Mouse (Mus musculus) mouse embryonic stem cell (cell line): ENCODE measurements around the gene Ube2o.

Source experiments
- in situ Hi-C, 2 experiments: fragments of 300-500 bp; cut with MboI; formaldehyde crosslinking; loops; 1 replicate in 1 of 2; 3 replicates in 1 of 2; pipeline ENCODE4 v1.14.3; 2019 to 2020; ENCODE audit warnings: low sequenced_read_pairs in 2 of 2, low pct_unique_long_range_greater_than_20kb in 1 of 2, mixed read lengths in 1 of 2; ENCODE audit not compliant: unreplicated experiment in 1 of 2

The Ube2o gene

GRCm38 (mm10) chr11:116581376-116581814, at the start of gene Ube2o:
TSS of gene Ube2o (minus strand) at chr11:116581447.
- in situ Hi-C loops: no loop called here

- in situ Hi-C loops: loop anchor here in 1 of 2 experiments (10.0 kb wide), 1 partner anchor 424 kb away; no protein-coding TSS in a partner anchor
Observed at GRCm38 (mm10) chr11:116630171-116630965, 49.1 kb upstream of the Ube2o start.

- in situ Hi-C loops: no loop called here
Observed at GRCm38 (mm10) chr11:116629472-116629871, 48.2 kb upstream of the Ube2o start.

GRCm38 (mm10) chr11:116628712-116629111, 47.5 kb upstream of the Ube2o start:
- in situ Hi-C loops: no loop called here

- in situ Hi-C loops: no loop called here
Observed at GRCm38 (mm10) chr11:116627072-116628020, 46.1 kb upstream of the Ube2o start.

GRCm38 (mm10) chr11:116626299-116627071, 45.2 kb upstream of the Ube2o start, which contains the start of gene Rhbdf2:
TSS of gene Rhbdf2 (minus strand) at chr11:116627019.
- in situ Hi-C loops: no loop called here

- in situ Hi-C loops: no loop called here
Observed at GRCm38 (mm10) chr11:116625081-116626000, 44.1 kb upstream of the Ube2o start.

GRCm38 (mm10) chr11:116624131-116624832, 43.0 kb upstream of the Ube2o start:
- in situ Hi-C loops: no loop called here

- in situ Hi-C loops: no loop called here
Observed at GRCm38 (mm10) chr11:116623281-116624124, 42.3 kb upstream of the Ube2o start.

GRCm38 (mm10) chr11:116621258-116621704, 40.0 kb upstream of the Ube2o start:
- in situ Hi-C loops: no loop called here

- in situ Hi-C loops: no loop called here
Observed at GRCm38 (mm10) chr11:116620559-116621253, 39.5 kb upstream of the Ube2o start.

GRCm38 (mm10) chr11:116620073-116620472, 38.8 kb upstream of the Ube2o start:
- in situ Hi-C loops: no loop called here

- in situ Hi-C loops: no loop called here
Observed at GRCm38 (mm10) chr11:116619561-116619960, 38.3 kb upstream of the Ube2o start.

GRCm38 (mm10) chr11:116619156-116619555, 37.9 kb upstream of the Ube2o start:
- in situ Hi-C loops: no loop called here

- in situ Hi-C loops: no loop called here
Observed at GRCm38 (mm10) chr11:116618666-116619065, 37.4 kb upstream of the Ube2o start.
